Mouse (Mus musculus): ENCODE measurements around the gene Ppm1m.

Gene Ppm1m

DNA sequence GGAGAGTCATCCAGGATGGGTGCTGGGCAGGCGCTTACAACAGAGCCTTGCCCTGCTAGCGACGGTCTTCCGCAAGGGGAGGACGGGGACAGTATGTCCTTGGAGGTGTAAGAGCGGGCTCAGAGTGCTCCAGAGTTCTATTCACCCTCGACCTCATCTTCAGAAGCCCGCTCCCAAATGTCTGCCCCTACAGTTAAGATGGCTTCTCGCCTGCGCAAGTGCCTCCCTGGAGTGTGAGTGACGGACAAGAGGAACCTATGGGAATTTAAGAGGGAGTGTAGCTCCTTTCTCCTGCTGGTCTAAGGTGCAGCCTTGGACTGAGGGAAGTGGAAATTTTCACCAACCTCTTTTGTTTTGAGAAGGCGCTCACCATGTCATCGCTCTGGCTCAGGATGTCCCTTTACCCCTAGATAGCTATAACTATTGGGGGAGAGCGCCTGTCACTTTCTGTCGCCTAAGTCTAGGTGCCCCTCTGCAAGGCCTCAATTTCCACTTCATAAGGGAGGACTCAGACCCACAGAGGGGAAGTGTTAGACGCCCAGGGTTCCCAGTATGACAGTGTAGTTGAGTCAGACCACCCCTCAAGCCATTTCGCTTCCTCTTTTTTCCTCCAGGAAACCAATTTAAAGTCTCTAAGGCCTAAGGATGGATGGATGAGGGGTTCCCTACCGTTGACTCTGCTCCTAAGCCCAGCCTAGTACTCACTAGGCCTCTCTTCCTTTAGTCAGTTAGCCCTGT, at the start of gene Ppm1m:
Gene Ppm1m, minus strand, starts transcription at position 212 of the 738 bp plus-strand sequence.
- DNase-seq, result no peak

DNA sequence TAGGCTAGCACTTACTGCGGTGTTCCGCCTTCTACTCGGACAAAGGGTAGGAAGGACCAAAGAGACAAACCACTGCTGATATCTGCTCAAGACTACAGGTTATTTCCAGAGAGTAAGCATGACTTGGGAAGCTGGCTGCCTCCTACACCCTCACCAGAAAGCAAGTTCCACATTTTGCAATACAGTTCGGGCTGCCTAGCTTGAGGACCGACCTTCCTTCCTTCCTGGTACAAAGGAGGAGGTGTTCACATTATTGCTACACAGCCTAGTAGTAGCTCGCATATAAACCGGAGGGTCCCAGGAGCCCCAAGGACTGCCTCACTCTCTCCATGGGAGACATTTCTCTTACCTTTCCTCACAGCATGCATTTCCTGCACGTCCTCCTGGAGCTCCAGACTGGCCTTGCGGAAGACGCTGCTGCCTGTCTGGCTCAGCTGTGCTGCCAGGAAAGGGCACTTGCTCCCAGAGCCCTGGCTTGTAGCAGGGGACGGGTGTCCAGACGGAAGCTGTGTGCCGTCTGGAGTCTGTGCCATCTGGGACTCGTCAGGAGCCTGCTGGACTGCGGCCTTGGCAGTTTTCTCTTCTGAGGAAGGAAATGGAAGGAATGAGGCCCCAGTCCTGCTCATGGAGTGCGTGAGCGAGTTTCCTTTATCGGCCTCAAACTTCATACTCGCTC, 43.4 kb upstream of the Ppm1m start:
- DNase-seq, result peak in 1 of 2 experiments; percentile 50

DNA sequence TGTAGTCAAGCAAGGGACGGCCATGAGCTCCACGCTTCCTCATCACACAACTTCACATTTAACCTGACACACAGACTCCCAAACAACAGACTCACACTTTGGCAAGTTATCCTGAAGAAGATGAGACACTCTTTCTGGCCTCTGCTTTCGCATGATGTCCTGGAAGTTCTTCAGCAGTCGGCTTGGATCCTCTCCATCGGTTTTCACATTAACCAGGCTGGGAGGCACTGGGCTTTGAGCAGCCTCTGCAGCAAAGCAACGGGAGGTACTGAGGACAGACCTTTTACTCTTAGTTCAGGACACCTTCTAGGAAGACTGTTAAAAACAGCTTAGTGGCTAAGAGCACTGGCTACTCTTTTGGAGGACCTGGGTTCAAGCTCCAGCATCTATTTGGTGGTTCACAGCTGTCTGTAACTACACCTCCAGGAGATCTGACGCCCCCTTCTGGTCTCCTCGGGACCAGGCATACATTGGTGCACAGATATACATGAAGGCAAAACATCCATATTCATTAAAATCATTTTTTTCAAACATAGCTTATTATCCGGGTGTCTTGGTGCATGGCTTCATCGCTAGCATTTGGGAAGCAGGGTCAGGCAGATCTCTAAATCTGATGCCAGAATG, 42.1 kb upstream of the Ppm1m start:
- DNase-seq, result peak; percentile 80 to 86

DNA sequence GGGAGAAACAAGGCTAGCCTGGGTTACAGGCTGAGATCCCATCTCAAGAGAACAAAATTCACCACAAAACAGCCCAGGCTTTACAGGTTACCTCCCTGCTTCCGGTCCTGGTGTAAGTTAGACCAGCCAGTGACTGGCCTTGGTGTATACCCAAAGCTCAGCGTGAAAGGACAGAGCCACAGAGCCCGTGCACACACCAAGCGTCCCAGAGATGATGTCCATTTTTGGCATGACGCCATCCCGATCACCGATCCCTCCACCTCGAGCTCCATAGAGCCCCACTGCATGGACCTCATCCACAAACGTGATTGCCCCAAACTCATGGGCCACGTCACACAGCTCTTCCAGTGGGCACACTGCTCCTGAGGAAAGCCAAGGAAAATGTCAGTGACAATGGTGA, 38.3 kb upstream of the Ppm1m start:
- no peak for DNase-seq

DNA sequence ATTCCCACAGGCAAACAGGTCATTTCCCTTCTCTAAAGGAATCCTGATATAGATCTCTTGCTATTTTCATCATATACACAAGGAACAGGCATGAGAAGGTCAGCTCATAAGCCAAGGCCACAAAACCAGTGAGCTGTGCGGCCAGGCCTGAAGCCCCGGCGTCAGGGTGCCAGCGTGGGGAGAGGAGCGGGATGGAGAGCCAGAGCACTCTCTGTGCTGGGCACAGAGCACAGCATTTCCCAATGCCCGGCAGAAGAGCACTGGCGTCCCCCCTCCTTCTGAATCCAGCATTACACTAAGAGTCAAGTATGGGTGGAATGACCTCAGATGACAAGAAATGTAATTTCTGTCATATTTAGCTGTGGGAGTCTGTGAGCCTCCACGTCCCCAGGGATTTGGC, 37.9 kb upstream of the Ppm1m start:
- no peak for DNase-seq

DNA sequence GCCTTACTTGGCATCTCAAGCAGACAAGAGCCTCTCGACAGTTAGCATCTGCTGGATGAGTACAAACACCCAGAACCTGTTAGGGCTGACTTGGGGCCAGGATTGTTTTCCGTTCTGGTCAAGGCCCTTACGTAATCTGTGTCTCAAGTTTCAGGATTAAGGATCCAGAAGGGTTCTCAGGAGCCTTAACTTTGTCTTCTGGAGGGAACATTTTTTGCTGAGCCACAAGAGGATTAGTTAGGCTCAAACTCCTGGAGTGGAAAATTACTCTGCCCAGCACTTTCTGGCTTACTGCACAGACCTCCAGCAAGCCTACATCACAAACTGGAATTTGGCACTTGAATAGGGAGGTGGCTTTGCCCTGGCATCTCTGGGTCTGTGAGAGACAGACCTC, 37.3 kb upstream of the Ppm1m start:
- peak; percentile 53 to 82 for DNase-seq

DNA sequence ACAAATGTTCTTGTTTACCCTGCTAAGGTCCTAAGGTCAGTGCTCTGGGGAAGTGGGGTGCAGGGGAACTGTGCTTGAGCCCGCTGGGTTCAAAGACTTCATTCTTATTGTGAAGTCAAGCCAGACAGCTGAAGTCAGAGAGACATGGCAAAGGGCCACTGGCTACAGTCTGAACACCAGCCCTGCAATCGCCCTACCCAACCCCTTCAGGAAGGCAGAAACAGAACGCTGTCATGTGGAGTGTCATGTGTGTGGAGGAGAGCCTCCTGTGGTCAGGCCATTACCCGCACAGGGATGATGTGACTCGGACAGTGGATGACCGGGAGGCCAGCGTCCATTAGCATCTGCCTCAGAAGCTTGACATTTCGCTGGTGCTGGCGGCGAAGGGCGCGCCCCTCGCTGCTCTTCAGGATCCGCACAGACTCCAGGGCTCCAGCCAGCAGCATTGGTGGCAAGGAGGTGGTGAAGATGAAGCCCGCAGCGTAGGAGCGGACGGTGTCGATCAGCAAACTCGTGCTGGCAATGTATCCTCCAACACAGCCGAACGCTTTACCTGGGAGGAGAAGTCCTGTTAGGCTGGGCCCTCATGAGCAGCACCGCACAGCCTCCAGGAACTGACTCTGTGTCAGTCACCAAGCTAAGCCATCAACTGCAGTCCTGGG, 36.7 kb upstream of the Ppm1m start:
- DNase-seq, result peak; percentile 79 to 88

DNA sequence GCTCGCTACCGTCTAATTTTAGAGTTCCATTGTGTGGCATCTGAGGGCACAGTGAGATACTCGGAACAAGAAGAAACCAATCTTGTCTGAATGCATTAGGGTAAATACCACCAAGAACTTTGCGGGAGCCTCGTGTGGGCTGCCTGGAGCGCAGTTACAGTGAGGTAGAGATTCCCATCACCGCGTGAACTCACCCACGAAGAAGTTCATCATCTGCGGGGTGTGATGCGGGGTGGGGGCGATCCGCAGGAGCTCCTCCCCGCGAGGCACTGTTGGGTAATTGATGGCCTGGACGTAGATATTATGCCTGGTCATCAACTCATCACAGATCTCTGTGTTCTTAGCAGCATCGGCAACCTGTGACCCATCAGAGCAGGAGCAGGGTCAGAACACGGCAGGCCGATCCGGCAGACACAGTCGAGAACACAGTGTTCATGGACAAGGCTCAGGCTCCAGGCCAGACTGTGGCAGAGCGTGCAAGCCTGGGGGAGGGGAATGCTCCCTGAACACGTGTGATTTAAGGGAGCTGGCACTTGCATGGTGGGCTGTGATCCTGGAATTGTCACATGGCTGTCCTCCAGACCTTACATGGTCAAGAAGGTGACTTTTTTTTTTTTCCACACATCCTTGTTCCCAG, 35.8 kb upstream of the Ppm1m start:
- peak; percentile 81 to 88 for DNase-seq

DNA sequence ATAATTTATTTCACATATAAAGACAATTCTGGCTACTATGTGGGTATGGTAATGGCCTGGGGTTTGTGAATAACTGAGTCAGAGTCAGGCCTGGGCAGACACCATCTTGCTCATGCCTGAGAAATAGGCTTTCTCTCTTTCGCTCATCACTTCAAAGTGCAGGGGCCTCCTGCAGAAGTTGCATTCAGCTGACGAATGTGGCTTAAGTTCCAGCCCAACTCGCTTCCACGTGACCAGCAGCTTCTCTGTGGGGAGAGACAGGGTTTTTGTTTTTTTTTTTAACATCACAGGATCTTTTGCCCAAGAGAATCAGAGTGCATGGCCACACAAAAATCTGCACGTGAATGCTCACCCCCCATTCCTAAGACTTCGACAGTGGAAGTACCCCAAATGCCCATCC, 34.4 kb upstream of the Ppm1m start:
- no peak for DNase-seq

DNA sequence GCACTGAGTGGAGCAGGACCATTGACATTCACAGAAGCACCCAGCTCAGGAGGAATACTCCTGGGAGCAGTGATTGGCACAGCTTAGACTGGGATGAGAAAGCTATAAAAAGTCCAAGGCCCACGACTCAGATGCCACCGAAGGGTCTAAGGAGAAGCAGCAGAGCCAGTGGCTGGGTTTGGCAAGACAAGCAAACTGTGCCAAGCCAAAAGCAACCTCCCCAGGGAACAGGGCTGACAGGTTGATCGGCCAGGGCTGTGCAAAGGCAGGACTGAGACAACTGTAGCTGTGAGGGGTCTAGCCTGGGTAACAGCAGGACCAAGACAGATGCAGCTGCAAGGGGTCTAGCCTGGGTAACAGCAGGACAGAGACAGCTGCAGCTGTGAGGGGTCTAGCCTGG, 33.4 kb upstream of the Ppm1m start:
- DNase-seq, result no peak

DNA sequence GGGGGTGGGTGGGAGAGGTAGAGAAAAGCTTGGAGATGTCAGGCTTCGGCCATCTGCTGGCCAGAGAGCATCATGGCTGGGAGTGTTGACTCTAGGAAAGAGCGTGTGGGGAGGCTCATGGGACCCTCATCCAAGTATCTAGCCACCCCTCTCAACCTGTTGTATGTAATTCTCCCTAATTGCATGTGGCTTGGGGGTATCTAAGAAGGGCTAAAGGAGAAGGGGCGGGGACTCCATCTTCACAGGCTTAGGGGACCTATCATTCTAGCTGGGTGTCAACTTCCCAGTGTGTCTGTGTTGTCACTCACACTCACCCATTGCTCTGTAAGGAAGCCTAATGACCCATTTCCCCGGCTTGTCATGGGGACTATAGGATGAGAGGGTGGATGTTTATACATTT, 32.3 kb upstream of the Ppm1m start:
- no peak for DNase-seq

DNA sequence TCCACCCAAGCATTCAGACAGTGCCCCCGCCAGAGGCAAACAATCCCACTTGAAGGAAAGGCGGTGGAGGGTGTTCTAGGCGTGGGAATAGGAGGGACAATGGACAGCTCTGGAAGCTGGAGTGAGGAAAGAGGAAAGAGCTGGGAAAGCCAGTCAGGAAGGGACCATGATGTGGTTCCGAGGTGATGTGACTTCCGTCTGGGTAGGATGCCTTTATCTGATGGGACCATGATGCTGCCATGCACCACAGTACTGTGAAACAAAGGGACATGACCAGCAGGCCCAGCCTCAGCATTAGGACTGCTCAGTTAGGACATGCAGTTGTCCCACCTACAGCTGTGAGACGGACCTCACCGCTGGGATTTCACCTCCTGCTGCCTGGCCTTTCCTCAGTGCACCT, 31.7 kb upstream of the Ppm1m start:
- no peak for DNase-seq

DNA sequence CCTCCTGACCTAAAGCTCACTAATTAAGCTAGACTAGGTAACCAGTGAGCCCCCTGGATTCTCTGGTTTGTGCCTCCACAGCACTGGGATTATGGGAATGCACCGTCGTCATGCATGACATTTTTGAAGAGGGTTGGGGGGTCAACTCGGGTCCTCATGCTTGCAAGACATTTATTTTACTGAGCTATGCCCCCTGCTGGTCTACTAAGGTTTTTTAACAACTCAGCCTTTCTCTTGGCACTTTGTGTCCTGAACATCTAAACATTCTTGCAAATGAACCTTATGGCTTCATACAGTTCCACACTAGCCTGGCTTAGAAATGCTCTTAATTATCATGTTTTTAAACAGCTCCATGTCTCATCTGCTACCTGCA, 31.2 kb upstream of the Ppm1m start:
- DNase-seq, result no peak

DNA sequence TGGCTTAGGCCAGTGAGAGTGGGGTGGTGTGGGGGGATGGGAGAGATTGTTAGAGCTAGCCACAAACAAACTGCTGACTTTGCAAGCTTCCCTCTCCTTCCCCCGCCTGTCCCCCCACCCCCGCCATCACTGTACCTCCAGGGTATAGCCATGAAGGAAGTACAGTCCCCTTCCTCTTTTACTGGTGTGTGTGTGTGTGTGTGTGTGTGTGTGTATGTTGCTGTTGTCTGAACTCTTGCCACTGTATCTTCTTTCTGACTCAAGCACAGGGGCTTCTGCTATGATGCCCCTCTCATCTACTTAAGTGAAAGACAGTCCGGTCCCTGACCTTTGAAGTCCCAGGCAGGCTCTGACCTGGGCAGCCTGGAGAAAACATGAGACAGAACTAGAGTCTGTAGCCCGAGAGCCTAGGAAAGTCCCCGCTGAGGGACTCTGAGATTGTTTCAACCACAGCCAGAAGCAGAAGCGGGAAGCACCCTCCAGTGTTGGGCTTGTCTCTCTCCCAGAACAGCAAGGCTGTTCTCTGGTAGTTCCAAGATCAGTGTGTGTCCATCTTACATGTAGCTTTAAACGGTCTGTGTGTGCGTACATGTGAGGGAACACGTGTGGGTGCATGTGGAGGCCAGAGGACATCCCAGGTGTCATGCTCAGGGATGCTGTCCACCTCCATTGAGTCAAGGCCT, 30.6 kb upstream of the Ppm1m start:
- DNase-seq, result no peak

DNA sequence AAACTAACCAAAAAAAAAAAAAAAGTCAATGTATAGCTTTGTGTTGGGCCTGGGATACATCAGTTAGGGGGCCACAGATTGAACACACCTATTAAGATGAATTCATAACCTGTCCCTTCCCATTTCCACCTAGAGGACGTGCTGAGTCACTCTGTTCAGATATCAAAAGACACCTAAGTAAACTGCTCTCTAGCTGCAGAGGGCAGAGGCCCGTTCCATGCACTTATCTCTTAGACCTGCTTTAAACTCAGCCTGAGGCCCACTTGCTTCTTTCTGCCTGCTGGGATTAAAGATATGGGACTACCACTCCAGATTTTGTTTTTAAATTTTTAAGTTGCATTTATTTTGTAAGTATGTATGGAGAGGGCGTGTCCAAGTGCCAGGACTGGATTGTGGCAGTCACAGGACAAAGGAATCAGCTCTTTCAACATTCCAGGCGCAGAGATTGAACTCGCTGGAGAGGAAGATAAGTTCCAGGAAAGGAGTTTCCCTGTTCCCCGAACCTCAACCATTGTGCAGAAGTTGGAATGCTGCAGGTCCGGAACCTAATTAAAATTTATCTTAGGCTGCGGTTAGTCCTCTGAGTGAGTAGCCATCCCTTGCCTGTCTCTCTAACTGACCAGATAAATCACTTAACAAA, 28.4 kb upstream of the Ppm1m start:
- DNase-seq, result no peak

DNA sequence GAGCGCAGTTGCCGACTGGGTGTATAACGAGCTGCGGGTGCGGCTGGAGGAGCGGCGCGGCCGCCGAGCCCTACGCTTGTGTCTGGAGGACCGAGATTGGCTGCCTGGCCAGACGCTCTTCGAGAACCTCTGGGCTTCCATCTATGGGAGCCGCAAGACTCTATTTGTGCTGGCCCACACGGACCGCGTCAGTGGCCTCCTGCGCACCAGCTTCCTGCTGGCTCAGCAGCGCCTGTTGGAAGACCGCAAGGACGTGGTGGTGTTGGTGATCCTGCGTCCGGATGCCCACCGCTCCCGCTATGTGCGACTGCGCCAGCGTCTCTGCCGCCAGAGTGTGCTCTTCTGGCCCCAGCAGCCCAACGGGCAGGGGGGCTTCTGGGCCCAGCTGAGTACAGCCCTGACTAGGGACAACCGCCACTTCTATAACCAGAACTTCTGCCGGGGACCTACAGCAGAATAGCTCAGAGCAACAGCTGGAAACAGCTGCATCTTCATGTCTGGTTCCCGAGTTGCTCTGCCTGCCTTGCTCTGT, 26.7 kb upstream of the Ppm1m start:
- DNase-seq, result peak in 1 of 2 experiments; percentile 61

DNA sequence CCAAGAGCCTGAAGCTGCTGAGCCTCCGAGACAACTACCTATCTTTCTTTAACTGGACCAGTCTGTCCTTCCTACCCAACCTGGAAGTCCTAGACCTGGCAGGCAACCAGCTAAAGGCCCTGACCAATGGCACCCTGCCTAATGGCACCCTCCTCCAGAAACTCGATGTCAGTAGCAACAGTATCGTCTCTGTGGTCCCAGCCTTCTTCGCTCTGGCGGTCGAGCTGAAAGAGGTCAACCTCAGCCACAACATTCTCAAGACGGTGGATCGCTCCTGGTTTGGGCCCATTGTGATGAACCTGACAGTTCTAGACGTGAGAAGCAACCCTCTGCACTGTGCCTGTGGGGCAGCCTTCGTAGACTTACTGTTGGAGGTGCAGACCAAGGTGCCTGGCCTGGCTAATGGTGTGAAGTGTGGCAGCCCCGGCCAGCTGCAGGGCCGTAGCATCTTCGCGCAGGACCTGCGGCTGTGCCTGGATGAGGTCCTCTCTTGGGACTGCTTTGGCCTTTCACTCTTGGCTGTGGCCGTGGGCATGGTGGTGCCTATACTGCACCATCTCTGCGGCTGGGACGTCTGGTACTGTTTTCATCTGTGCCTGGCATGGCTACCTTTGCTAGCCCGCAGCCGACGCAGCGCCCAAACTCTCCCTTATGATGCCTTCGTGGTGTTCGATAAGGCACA, 26.1 kb upstream of the Ppm1m start:
- DNase-seq, result no peak

DNA sequence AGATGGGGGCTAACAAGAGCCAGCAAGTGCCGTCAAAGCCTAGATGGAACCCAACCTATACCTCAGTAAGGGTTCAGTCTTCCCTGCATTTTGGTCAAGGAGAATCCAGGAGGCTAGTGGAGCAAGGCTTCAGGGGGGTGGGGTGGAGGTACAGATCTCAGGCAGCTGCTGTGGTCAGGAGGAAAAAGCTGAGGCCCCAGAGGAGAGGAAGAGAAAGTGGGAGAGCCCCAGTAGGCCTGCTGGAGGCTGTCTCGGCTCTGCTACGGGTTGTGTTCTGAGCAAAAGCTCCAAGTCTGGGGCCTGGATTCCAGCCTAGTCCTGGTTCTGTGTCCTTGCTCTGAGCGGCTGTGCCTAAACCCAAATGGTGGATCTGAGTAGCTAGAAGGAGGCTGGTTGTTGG, 23.4 kb upstream of the Ppm1m start:
- DNase-seq, result no peak

DNA sequence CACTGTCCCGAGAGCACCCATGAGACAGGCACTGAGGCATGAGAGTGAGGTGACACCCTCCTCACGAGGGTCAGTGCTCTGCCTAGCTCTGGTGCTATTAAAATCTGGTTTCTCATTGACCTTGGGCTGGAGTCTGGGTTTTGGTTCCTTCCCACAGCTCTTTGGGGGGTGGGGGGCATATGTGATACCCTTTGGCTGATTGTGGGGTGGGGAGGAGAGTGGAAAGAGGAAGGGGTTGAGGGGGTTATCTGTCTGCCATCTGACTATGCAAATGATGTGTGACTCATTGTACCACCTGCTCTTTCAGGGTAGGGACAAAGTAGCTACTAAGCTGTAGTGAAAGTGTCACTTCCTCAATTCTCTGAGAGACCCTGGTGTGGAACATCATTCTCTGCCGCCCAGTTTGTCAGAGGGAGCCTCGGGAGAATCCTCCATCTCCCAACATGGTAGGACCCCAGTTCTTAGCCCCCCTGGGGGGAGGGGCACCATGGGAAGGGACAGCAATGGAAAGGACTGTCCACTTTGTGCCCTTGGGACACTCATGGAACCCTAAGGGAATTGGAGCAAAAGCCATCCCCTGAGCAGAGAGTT, 22.8 kb upstream of the Ppm1m start, which contains the start of gene Tlr9:
Gene Tlr9, plus strand, starts transcription at position 338 of the 591 bp plus-strand sequence.
- DNase-seq, result no peak

DNA sequence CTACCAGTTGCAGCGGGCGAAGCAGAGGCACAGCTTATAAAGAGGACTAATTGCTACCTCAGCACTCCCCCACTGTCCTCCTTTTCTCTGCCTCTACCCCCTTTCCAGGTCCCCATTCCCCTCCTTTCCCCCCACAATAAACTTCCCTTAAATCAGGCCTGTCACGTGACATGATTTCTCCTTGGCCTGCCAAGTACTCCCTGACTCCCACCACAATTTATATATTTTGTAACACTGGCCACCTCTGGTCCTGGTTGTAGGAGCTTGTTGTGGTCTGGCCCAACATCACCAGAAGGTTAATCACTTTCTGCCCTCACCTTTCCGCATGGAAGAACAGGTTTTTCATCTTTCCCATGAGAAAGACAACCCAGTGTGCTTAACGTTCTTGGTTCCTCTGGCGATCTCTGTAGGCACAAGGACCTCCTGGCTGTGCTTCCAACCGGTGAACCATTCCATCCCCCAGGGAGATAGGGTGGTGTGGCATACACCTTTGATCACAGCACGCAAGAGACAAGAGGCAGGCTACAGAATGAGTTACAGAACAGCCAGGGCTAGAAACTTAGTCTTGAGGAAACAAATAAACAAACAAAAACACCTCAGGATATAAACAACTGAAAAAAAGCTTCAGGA, 21.5 kb upstream of the Ppm1m start:
- DNase-seq, result no peak

Data from kidney, postnatal 36 days (tissue).